Mouse (Mus musculus) yolk sac, embryonic 10.5 days (tissue): ENCODE data around the gene Ano6.

Source experiments
- DNase-seq: peaks from one replicate; pipeline ENCODE4 v3.0.0-alpha.2; 2017; ENCODE audit warnings: low spot score

Gene Ano6

GRCm38 (mm10) chr15:95768703-95769102 is 21.9 kb upstream of the Ano6 start:
- DNase-seq = no peak

- no peak for DNase-seq
These were observed 21.1 kb upstream of the Ano6 start for GRCm38 (mm10) chr15:95769576-95769975.

GRCm38 (mm10) chr15:95770307-95770706 is 20.3 kb upstream of the Ano6 start:
- no peak for DNase-seq

GRCm38 (mm10) chr15:95772374-95772773 is 18.3 kb upstream of the Ano6 start:
- no peak for DNase-seq

GRCm38 (mm10) chr15:95772861-95773836 is 17.5 kb upstream of the Ano6 start:
- DNase-seq = peak; percentile 45

GRCm38 (mm10) chr15:95774197-95774596 is 16.4 kb upstream of the Ano6 start:
- DNase-seq = no peak

- no peak for DNase-seq
These were observed 15.8 kb upstream of the Ano6 start for GRCm38 (mm10) chr15:95774674-95775414.

GRCm38 (mm10) chr15:95777743-95778142 is 12.9 kb upstream of the Ano6 start:
- no peak for DNase-seq

- DNase-seq = no peak
These were observed 11.9 kb upstream of the Ano6 start for GRCm38 (mm10) chr15:95778710-95779109.

GRCm38 (mm10) chr15:95786624-95787023 is 4.0 kb upstream of the Ano6 start:
- DNase-seq = no peak

- DNase-seq = no peak
These were observed 3.1 kb upstream of the Ano6 start for GRCm38 (mm10) chr15:95787578-95787977.

- DNase-seq = peak; percentile 26
These were observed 798 bp upstream of the Ano6 start for GRCm38 (mm10) chr15:95789562-95790528.

- peak; percentile 32 for DNase-seq
These were observed 623 bp downstream of the Ano6 start for GRCm38 (mm10) chr15:95791141-95791791.

- DNase-seq = no peak
These were observed 1.2 kb downstream of the Ano6 start for GRCm38 (mm10) chr15:95791855-95792254.

- DNase-seq = no peak
These were observed 1.9 kb downstream of the Ano6 start for GRCm38 (mm10) chr15:95792261-95793260.

- no peak for DNase-seq
These were observed 3.3 kb downstream of the Ano6 start for GRCm38 (mm10) chr15:95793748-95794491.

GRCm38 (mm10) chr15:95794611-95795565 is 4.2 kb downstream of the Ano6 start:
- DNase-seq = no peak

- DNase-seq = no peak
These were observed 5.4 kb downstream of the Ano6 start for GRCm38 (mm10) chr15:95796062-95796461.
